Mouse (Mus musculus): Measurements from ENCODE around the gene Flad1. TPM values are rescaled to one million over a fixed set of nuclear protein-coding genes. Genes with fewer than 3 reads are reported as not detected.

Flad1 gene
- polyA plus RNA-seq, 1 experiment from 2014 or later = 30.8 TPM

GRCm38 (mm10) chr3:89367338-89367737, 44.3 kb downstream of the Flad1 start:
- no peak for ATAC-seq (ENCODE audit: low read depth)
- H3K4me3 ChIP-seq (ENCODE audit: low read depth, low read length) = no peak overlapping the region
- H3K27me3 ChIP-seq (ENCODE audit: control insufficient read depth, insufficient read depth, low read length) = no peaks in the 10 kb centered on the region
- no peaks in the 10 kb centered on the region for H3K4me1 ChIP-seq (ENCODE audit: control insufficient read depth, insufficient read depth, low read length)
- no peak overlapping the region for H3K4me2 ChIP-seq (ENCODE audit: low read depth, low read length)
- H3K36me3 ChIP-seq (ENCODE audit: control insufficient read depth, insufficient read depth, low read length) = no peaks in the 10 kb centered on the region
- 71% methylated on average over 11 of the region's 11 CpGs for WGBS
- H3K9ac ChIP-seq (replicated peaks; ENCODE audit: low read depth, low read length) = no peak overlapping the region
- H3K27ac ChIP-seq (ENCODE audit: low read depth, low read length) = no peak overlapping the region
- no peaks in the 10 kb centered on the region for H3K9me3 ChIP-seq (ENCODE audit: control insufficient read depth, low read length)

GRCm38 (mm10) chr3:89365486-89366414, 45.9 kb downstream of the Flad1 start:
- H3K9me3 ChIP-seq (ENCODE audit: control insufficient read depth, low read length) = no peaks in the 10 kb centered on the region
- WGBS = 69% methylated on average over 20 of the region's 20 CpGs
- no peaks in the 10 kb centered on the region for H3K36me3 ChIP-seq (ENCODE audit: control insufficient read depth, insufficient read depth, low read length)
- no peaks in the 10 kb centered on the region for H3K4me1 ChIP-seq (ENCODE audit: control insufficient read depth, insufficient read depth, low read length)
- H3K27ac ChIP-seq (ENCODE audit: low read depth, low read length) = no peak overlapping the region
- H3K4me2 ChIP-seq (ENCODE audit: low read depth, low read length) = no peak overlapping the region
- H3K27me3 ChIP-seq (ENCODE audit: control insufficient read depth, insufficient read depth, low read length) = no peaks in the 10 kb centered on the region
- no peak for ATAC-seq (ENCODE audit: low read depth)
- no peak overlapping the region for H3K9ac ChIP-seq (replicated peaks; ENCODE audit: low read depth, low read length)
- no peak overlapping the region for H3K4me3 ChIP-seq (ENCODE audit: low read depth, low read length)

- WGBS = 85% methylated on average over 11 of the region's 11 CpGs
- H3K4me3 ChIP-seq (ENCODE audit: low read depth, low read length) = no peak within 1 kb of the TSS
- no peak within 1 kb of the TSS for H3K4me2 ChIP-seq (ENCODE audit: low read depth, low read length)
- H3K9ac ChIP-seq (replicated peaks; ENCODE audit: low read depth, low read length) = no peak within 1 kb of the TSS
- no peaks in the 10 kb centered on the region for H3K27me3 ChIP-seq (ENCODE audit: control insufficient read depth, insufficient read depth, low read length)
- no peaks in the 10 kb centered on the region for H3K36me3 ChIP-seq (ENCODE audit: control insufficient read depth, insufficient read depth, low read length)
- H3K4me1 ChIP-seq (ENCODE audit: control insufficient read depth, insufficient read depth, low read length) = no peaks in the 10 kb centered on the region
- H3K9me3 ChIP-seq (ENCODE audit: control insufficient read depth, low read length) = no peaks in the 10 kb centered on the region
- no peak for ATAC-seq (ENCODE audit: low read depth)
- no peak within 1 kb of the TSS for H3K27ac ChIP-seq (ENCODE audit: low read depth, low read length)
Measured at GRCm38 (mm10) chr3:89365153-89365485, 46.6 kb downstream of the Flad1 start, which contains the start of gene Dcst1. TSS of gene Dcst1 (minus strand) at chr3:89365253.

- Histone ChIP-seq H3K9me3 (ENCODE audit: control insufficient read depth, low read length) (no peaks in the 10 kb centered on the region), H3K4me3 (ENCODE audit: low read depth, low read length) (no peak overlapping the region), H3K9ac (replicated peaks; ENCODE audit: low read depth, low read length) (no peak overlapping the region), H3K36me3 (ENCODE audit: control insufficient read depth, insufficient read depth, low read length) (no peaks in the 10 kb centered on the region), H3K4me1 (ENCODE audit: control insufficient read depth, insufficient read depth, low read length) (no peaks in the 10 kb centered on the region), H3K27me3 (ENCODE audit: control insufficient read depth, insufficient read depth, low read length) (no peaks in the 10 kb centered on the region), H3K27ac (ENCODE audit: low read depth, low read length) (no peak overlapping the region), H3K4me2 (ENCODE audit: low read depth, low read length) (no peak overlapping the region)
- ATAC-seq (ENCODE audit: low read depth) = no peak
- WGBS = 62% methylated on average over 8 of the region's 8 CpGs
Measured at GRCm38 (mm10) chr3:89364631-89365030, 47.0 kb downstream of the Flad1 start.

- no peak for ATAC-seq (ENCODE audit: low read depth)
- no peak within 1 kb of the TSS for H3K27ac ChIP-seq (ENCODE audit: low read depth, low read length)
- H3K36me3 ChIP-seq (ENCODE audit: control insufficient read depth, insufficient read depth, low read length) = no peaks in the 10 kb centered on the region
- H3K4me1 ChIP-seq (ENCODE audit: control insufficient read depth, insufficient read depth, low read length) = no peaks in the 10 kb centered on the region
- H3K9ac ChIP-seq (replicated peaks; ENCODE audit: low read depth, low read length) = no peak within 1 kb of the TSS
- WGBS = 87% methylated on average over 7 of the region's 7 CpGs
- H3K4me2 ChIP-seq (ENCODE audit: low read depth, low read length) = no peak within 1 kb of the TSS
- H3K9me3 ChIP-seq (ENCODE audit: control insufficient read depth, low read length) = no peaks in the 10 kb centered on the region
- no peaks in the 10 kb centered on the region for H3K27me3 ChIP-seq (ENCODE audit: control insufficient read depth, insufficient read depth, low read length)
- H3K4me3 ChIP-seq (ENCODE audit: low read depth, low read length) = no peak within 1 kb of the TSS
Measured at GRCm38 (mm10) chr3:89361675-89362074, 50.0 kb downstream of the Flad1 start, which contains the start of gene Dcst2. TSS of gene Dcst2 (plus strand) at chr3:89361975.

GRCm38 (mm10) chr3:89360237-89360636, 51.4 kb downstream of the Flad1 start:
- Histone ChIP-seq H3K36me3 (ENCODE audit: control insufficient read depth, insufficient read depth, low read length) (no peaks in the 10 kb centered on the region), H3K4me1 (ENCODE audit: control insufficient read depth, insufficient read depth, low read length) (no peaks in the 10 kb centered on the region), H3K9ac (replicated peaks; ENCODE audit: low read depth, low read length) (no peak overlapping the region), H3K4me2 (ENCODE audit: low read depth, low read length) (no peak overlapping the region), H3K27me3 (ENCODE audit: control insufficient read depth, insufficient read depth, low read length) (no peaks in the 10 kb centered on the region), H3K4me3 (ENCODE audit: low read depth, low read length) (no peak overlapping the region), H3K9me3 (ENCODE audit: control insufficient read depth, low read length) (no peaks in the 10 kb centered on the region), H3K27ac (ENCODE audit: low read depth, low read length) (no peak overlapping the region)
- WGBS = 73% methylated on average over 3 of the region's 3 CpGs
- ATAC-seq (ENCODE audit: low read depth) = no peak

- H3K4me3 ChIP-seq (ENCODE audit: low read depth, low read length) = no peak overlapping the region
- no peak overlapping the region for H3K9ac ChIP-seq (replicated peaks; ENCODE audit: low read depth, low read length)
- H3K27ac ChIP-seq (ENCODE audit: low read depth, low read length) = no peak overlapping the region
- no peaks in the 10 kb centered on the region for H3K27me3 ChIP-seq (ENCODE audit: control insufficient read depth, insufficient read depth, low read length)
- H3K4me1 ChIP-seq (ENCODE audit: control insufficient read depth, insufficient read depth, low read length) = no peaks in the 10 kb centered on the region
- no peaks in the 10 kb centered on the region for H3K9me3 ChIP-seq (ENCODE audit: control insufficient read depth, low read length)
- ATAC-seq (ENCODE audit: low read depth) = no peak
- no peaks in the 10 kb centered on the region for H3K36me3 ChIP-seq (ENCODE audit: control insufficient read depth, insufficient read depth, low read length)
- 62% methylated on average over 6 of the region's 6 CpGs for WGBS
- no peak overlapping the region for H3K4me2 ChIP-seq (ENCODE audit: low read depth, low read length)
Measured at GRCm38 (mm10) chr3:89359630-89360029, 52.0 kb downstream of the Flad1 start.

- no peaks in the 10 kb centered on the region for H3K9me3 ChIP-seq (ENCODE audit: control insufficient read depth, low read length)
- WGBS = 69% methylated on average over 9 of the region's 9 CpGs
- no peaks in the 10 kb centered on the region for H3K36me3 ChIP-seq (ENCODE audit: control insufficient read depth, insufficient read depth, low read length)
- no peak for ATAC-seq (ENCODE audit: low read depth)
- no peaks in the 10 kb centered on the region; the same call in 1 of the 2 replicates for H3K4me1 ChIP-seq (ENCODE audit: control insufficient read depth, insufficient read depth, low read length)
- no peaks in the 10 kb centered on the region for H3K27me3 ChIP-seq (ENCODE audit: control insufficient read depth, insufficient read depth, low read length)
- H3K27ac ChIP-seq (ENCODE audit: low read depth, low read length) = no peak overlapping the region
- no peak overlapping the region for H3K4me3 ChIP-seq (ENCODE audit: low read depth, low read length)
- no peak overlapping the region for H3K9ac ChIP-seq (replicated peaks; ENCODE audit: low read depth, low read length)
- H3K4me2 ChIP-seq (ENCODE audit: low read depth, low read length) = no peak overlapping the region
Measured at GRCm38 (mm10) chr3:89356029-89356428, 55.6 kb downstream of the Flad1 start.

- ATAC-seq (ENCODE audit: low read depth) = no peak
- no peak overlapping the region for H3K4me3 ChIP-seq (ENCODE audit: low read depth, low read length)
- 82% methylated on average over 6 of the region's 6 CpGs for WGBS
- peaks cover 3% of the 10 kb centered on the region for H3K4me1 ChIP-seq (ENCODE audit: control insufficient read depth, insufficient read depth, low read length)
- H3K27me3 ChIP-seq (ENCODE audit: control insufficient read depth, insufficient read depth, low read length) = no peaks in the 10 kb centered on the region
- H3K9me3 ChIP-seq (ENCODE audit: control insufficient read depth, low read length) = no peaks in the 10 kb centered on the region
- H3K27ac ChIP-seq (ENCODE audit: low read depth, low read length) = no peak overlapping the region
- no peak overlapping the region for H3K4me2 ChIP-seq (ENCODE audit: low read depth, low read length)
- no peaks in the 10 kb centered on the region for H3K36me3 ChIP-seq (ENCODE audit: control insufficient read depth, insufficient read depth, low read length)
- H3K9ac ChIP-seq (replicated peaks; ENCODE audit: low read depth, low read length) = no peak overlapping the region
Measured at GRCm38 (mm10) chr3:89355512-89355902, 56.2 kb downstream of the Flad1 start.

Data from neural tube, embryonic 14.5 days (tissue).